Mouse (Mus musculus) stomach, postnatal 0 days (tissue): Measurements from ENCODE around the gene Fli1. TPM values are rescaled to one million over a fixed set of nuclear protein-coding genes. Genes with fewer than 3 reads are reported as not detected.

ENCODE experiments used
- ATAC-seq: fragments of 200-750 bp; cut with Nextera tagmentation; 2 replicates; pipeline ENCODE4 v1.8.0; 2017; ENCODE audit not compliant: low FRiP score, low TSS enrichment
- DNase-seq: peaks from one replicate; pipeline ENCODE4 v3.0.0-alpha.2; 2016; ENCODE audit warnings: low spot score
- H3K27ac ChIP-seq: fragments of 300-500 bp; sonication (generic); replicated peaks from 2 replicates; pipeline ENCODE4 v1.5.1; 2014; ENCODE audit warnings: mild to moderate bottlenecking, control low read depth
- H3K27me3 ChIP-seq: fragments of 300-500 bp; sonication (generic); 2 replicates; pipeline ENCODE4 v1.6.1; 2014; ENCODE audit warnings: low read length; ENCODE audit not compliant: control insufficient read depth, insufficient read depth
- H3K36me3 ChIP-seq: fragments of 300-500 bp; sonication (generic); 2 replicates; pipeline ENCODE4 v1.6.1; 2014; ENCODE audit warnings: low read length, mixed read lengths; ENCODE audit not compliant: control insufficient read depth, insufficient read depth
- H3K4me1 ChIP-seq: fragments of 300-500 bp; sonication (generic); replicated peaks from 2 replicates; pipeline ENCODE4 v1.6.1; 2014; ENCODE audit warnings: antibody characterized with exemption; ENCODE audit not compliant: control insufficient read depth, insufficient read depth
- H3K4me2 ChIP-seq: fragments of 300-500 bp; sonication (generic); replicated peaks from 2 replicates; pipeline ENCODE4 v1.6.1; 2014; ENCODE audit warnings: low read depth, mild to moderate bottlenecking, control low read depth, moderate library complexity
- H3K4me3 ChIP-seq: fragments of 300-500 bp; sonication (generic); 2 replicates; pipeline ENCODE4 v1.5.1; 2014; ENCODE audit warnings: low read depth, low read length, control low read depth
- H3K9ac ChIP-seq: fragments of 300-500 bp; sonication (generic); 2 replicates; pipeline ENCODE4 v1.6.1; 2014; ENCODE audit warnings: mild to moderate bottlenecking, low read length, control low read depth, mixed read lengths
- H3K9me3 ChIP-seq: fragments of 300-500 bp; sonication (generic); 2 replicates; pipeline ENCODE4 v1.6.1; 2016; ENCODE audit warnings: low read length; ENCODE audit not compliant: control insufficient read depth
- CTCF ChIP-seq: IDR thresholded peaks from 2 replicates; pipeline ENCODE4 v1.5.1; 2016; ENCODE audit warnings: antibody characterized with exemption, low read depth, mild to moderate bottlenecking, moderate library complexity
- EP300 ChIP-seq: optimal IDR thresholded peaks from 2 replicates; pipeline ENCODE3; 2016; ENCODE audit warnings: antibody characterized with exemption
- WGBS: fragments of 180-500 bp; shearing (Covaris S2); extraction: QIAGEN DNeasy Blood & Tissue Kit; methylation state at CpG from one replicate; pipeline ENCODE4 v1.1.7; 2014; 5-methylcytosine and 5-hydroxymethylcytosine counted together
- polyA plus RNA-seq: library from polyadenylated mRNA; unstranded; fragments of >200 nt; fragmentation: Nextera tagmentation; extraction: Ambion mirVana; gene quantifications from 2 replicates; pipeline ENCODE4 v1.2.1, GENCODE M21; 2015

Fli1 gene
- polyA plus RNA-seq, 1 experiment from 2014 or later = 4.9 TPM

GRCm38 (mm10) chr9:32443115-32443514 is 99.5 kb downstream of the Fli1 start:
- 69% methylated on average over 3 of the region's 3 CpGs for WGBS
- no peak overlapping the region for H3K9ac ChIP-seq
- H3K27ac ChIP-seq = no peak overlapping the region
- DNase-seq (no peak), ATAC-seq (no peak)
- H3K4me3 ChIP-seq = no peak overlapping the region
- TF ChIP-seq CTCF = no peak
- no peak for TF ChIP-seq EP300
- H3K4me1 ChIP-seq = no peaks in the 10 kb centered on the region
- no peaks in the 10 kb centered on the region for H3K27me3 ChIP-seq
- no peaks in the 10 kb centered on the region for H3K9me3 ChIP-seq
- no peak overlapping the region for H3K4me2 ChIP-seq
- no peaks in the 10 kb centered on the region for H3K36me3 ChIP-seq

- WGBS = 76% methylated on average over 19 of the region's 19 CpGs
- Histone ChIP-seq H3K27me3 (no peaks in the 10 kb centered on the region), H3K9ac (no peak overlapping the region), H3K4me3 (no peak overlapping the region), H3K4me1 (no peaks in the 10 kb centered on the region), H3K9me3 (no peaks in the 10 kb centered on the region), H3K36me3 (no peaks in the 10 kb centered on the region), H3K27ac (no peak overlapping the region), H3K4me2 (no peak overlapping the region)
- no peak for TF ChIP-seq EP300
- DNase-seq (no peak), ATAC-seq (no peak)
Observed at GRCm38 (mm10) chr9:32434241-32435213, 108.1 kb downstream of the Fli1 start.

DNA sequence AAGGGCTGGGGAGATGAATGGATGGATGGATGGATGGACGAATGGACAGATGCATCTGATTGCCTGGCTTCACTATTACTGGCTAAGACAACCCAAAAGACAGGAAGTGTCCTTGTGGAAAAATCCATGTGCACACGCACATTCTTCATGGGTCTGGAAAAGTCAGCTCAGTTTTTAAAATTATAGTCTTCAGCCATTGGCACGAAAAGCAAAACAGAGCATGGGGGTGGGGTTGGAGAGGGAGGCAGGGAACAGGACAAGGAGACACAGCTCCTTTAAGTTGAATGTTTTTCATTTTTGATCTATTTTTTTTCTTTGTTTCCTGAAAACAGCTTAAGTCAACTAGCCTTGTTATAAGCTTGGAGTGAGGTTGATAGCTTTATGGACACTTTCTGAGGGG is 111.6 kb downstream of the Fli1 start:
- no peak for DNase-seq
- no peak for TF ChIP-seq CTCF
- TF ChIP-seq EP300 = no peak
- Histone ChIP-seq H3K27ac (no peak overlapping the region), H3K36me3 (no peaks in the 10 kb centered on the region), H3K27me3 (no peaks in the 10 kb centered on the region), H3K9ac (no peak overlapping the region), H3K9me3 (no peaks in the 10 kb centered on the region), H3K4me1 (no peaks in the 10 kb centered on the region), H3K4me3 (no peak overlapping the region), H3K4me2 (no peak overlapping the region)
- no peak for ATAC-seq
- 75% methylated on average over 3 of the region's 3 CpGs for WGBS

- no peaks in the 10 kb centered on the region for H3K4me1 ChIP-seq
- H3K9me3 ChIP-seq = no peaks in the 10 kb centered on the region
- TF ChIP-seq EP300 (no peak), CTCF (no peak)
- no peak overlapping the region for H3K4me3 ChIP-seq
- ATAC-seq (no peak), DNase-seq (no peak)
- H3K9ac ChIP-seq = no peak overlapping the region
- H3K4me2 ChIP-seq = no peak overlapping the region
- H3K27ac ChIP-seq = no peak overlapping the region
- no peaks in the 10 kb centered on the region for H3K36me3 ChIP-seq
- WGBS = 68% methylated on average over 7 of the region's 7 CpGs
- no peaks in the 10 kb centered on the region for H3K27me3 ChIP-seq
Observed at GRCm38 (mm10) chr9:32425321-32425720, 117.3 kb downstream of the Fli1 start.

- TF ChIP-seq CTCF = no peak
- TF ChIP-seq EP300 = no peak
- Histone ChIP-seq H3K4me3 (no peak overlapping the region), H3K9ac (no peak overlapping the region), H3K9me3 (no peaks in the 10 kb centered on the region), H3K4me1 (no peaks in the 10 kb centered on the region), H3K27ac (no peak overlapping the region), H3K36me3 (no peaks in the 10 kb centered on the region), H3K27me3 (no peaks in the 10 kb centered on the region), H3K4me2 (no peak overlapping the region)
- no peak for ATAC-seq
- no peak for DNase-seq
Observed at GRCm38 (mm10) chr9:32420711-32421110, 122.0 kb downstream of the Fli1 start.

- H3K27me3 ChIP-seq = no peaks in the 10 kb centered on the region
- TF ChIP-seq CTCF (no peak), EP300 (no peak)
- H3K9ac ChIP-seq = no peak overlapping the region
- no peaks in the 10 kb centered on the region for H3K36me3 ChIP-seq
- no peak for DNase-seq
- H3K4me3 ChIP-seq = no peak overlapping the region
- H3K4me2 ChIP-seq = no peak overlapping the region
- H3K27ac ChIP-seq = no peak overlapping the region
- H3K9me3 ChIP-seq = no peaks in the 10 kb centered on the region
- H3K4me1 ChIP-seq = no peaks in the 10 kb centered on the region
- 52% methylated on average over 8 of the region's 8 CpGs for WGBS
- ATAC-seq = no peak
Observed at GRCm38 (mm10) chr9:32417466-32418116, 125.1 kb downstream of the Fli1 start.
